ENCODE assay signal across 7 mouse cellular contexts in the genomic region with DNA sequence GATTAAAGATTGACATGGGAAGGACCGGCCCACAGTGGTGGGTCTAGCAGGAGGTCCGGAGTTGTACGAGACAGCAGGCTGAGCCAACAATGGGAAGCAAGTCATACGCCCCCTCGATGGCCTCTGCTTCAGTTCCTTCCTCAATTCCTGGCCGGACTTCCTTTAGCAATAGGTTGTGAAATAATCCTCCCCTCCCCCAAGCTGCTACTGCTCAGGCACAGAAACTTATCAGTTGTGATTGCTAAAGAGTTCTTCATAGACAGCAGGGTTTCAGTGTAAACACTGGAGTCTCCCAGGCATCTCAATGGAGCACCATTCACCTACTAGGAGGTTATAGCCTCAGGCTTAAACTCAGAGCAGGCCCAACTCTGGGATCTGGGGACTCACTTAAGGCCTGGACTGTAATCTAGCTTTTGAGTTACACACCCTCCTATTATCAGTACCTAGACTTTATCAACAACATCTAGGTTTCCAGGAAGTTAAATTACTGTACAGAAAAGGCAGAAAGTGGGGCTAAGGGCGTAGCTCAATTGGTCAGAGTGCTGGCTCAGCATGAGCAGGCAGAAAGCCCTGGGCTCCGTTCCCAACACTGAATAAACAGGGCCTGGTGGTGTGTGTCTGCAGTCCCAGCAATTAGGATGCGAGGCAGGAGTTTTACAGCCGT.
DNase-seq lines count a peak whose midpoint lies in the region; ATAC-seq and TF ChIP-seq lines count a peak whose summit lies in the region.

No protein-coding gene starts in this region.

- no peak overlapping the region for H3K4me3 ChIP-seq in hindbrain, postnatal 0 days (ENCODE audit: low read length)
- H3K4me3 ChIP-seq in stomach, embryonic 14.5 days (ENCODE audit: low read depth, low read length), result no peak overlapping the region

- 32% methylated on average over 10 of the region's 10 CpGs for WGBS in hindbrain, postnatal 0 days
- 51% methylated on average over 10 of the region's 10 CpGs for WGBS in stomach, embryonic 14.5 days

- peak; percentile 86 for ATAC-seq in hindbrain, postnatal 0 days
- peak; percentile 97 for ATAC-seq in megakaryocyte, adult 5-6 weeks (ENCODE audit: poor library complexity, severe bottlenecking)
- peak; percentile 62 for ATAC-seq in stomach, embryonic 14.5 days (ENCODE audit: insufficient number of reproducible peaks, insufficient read depth, low FRiP score, low read depth)

- no peak for TF ChIP-seq CTCF in hindbrain, postnatal 0 days (IDR thresholded peaks at IDR 0.05; ENCODE audit: low read depth)

- 0 out of 2 replicates have a peak, but pooled peaks cover 5% of the 10 kb centered on the region for H3K36me3 ChIP-seq in hindbrain, postnatal 0 days (ENCODE audit: insufficient read depth, low read length)
- peaks cover 2% of the 10 kb centered on the region; the same call in 1 of the 2 replicates for H3K36me3 ChIP-seq in stomach, embryonic 14.5 days (ENCODE audit: control insufficient read depth, insufficient read depth, low read length)

- 0 out of 2 replicates have a peak, but pooled peaks cover 6% of the 10 kb centered on the region for H3K4me1 ChIP-seq in hindbrain, postnatal 0 days (ENCODE audit: insufficient read depth, low read length)
- peaks cover 11% of the 10 kb centered on the region for H3K4me1 ChIP-seq in stomach, embryonic 14.5 days (ENCODE audit: control insufficient read depth, insufficient read depth, low read length)

- peak overlapping the region; percentile 72 for H3K27ac ChIP-seq in hindbrain, postnatal 0 days
- peak overlapping the region; percentile 72; the same call in 1 of the 2 replicates for H3K27ac ChIP-seq in stomach, embryonic 14.5 days (ENCODE audit: low read length)

- no peaks in the 10 kb centered on the region for H3K27me3 ChIP-seq in hindbrain, postnatal 0 days (ENCODE audit: insufficient read depth, low read length)
- H3K27me3 ChIP-seq in stomach, embryonic 14.5 days (ENCODE audit: control insufficient read depth, insufficient read depth, low read length), result no peaks in the 10 kb centered on the region

- no peak overlapping the region for H3K9ac ChIP-seq in hindbrain, postnatal 0 days (replicated peaks; ENCODE audit: low read length)
- no peak overlapping the region for H3K9ac ChIP-seq in stomach, embryonic 14.5 days (replicated peaks; ENCODE audit: low read depth, low read length)

- no peak overlapping the region for H3K4me2 ChIP-seq in hindbrain, postnatal 0 days (ENCODE audit: low read depth, low read length)
- no peak overlapping the region for H3K4me2 ChIP-seq in stomach, embryonic 14.5 days (replicated peaks; ENCODE audit: low read depth, low read length)

- intact Hi-C loops in left cerebral cortex, postnatal 10 days (cut with DNase I), result loop anchor here (5.0 kb wide), 1 partner anchor 72 kb away; a partner anchor contains a TSS

- peak; percentile 94 for DNase-seq in NIH3T3 (ENCODE audit: low read depth)
- peak; percentile 88 to 89 for DNase-seq in cerebellum, adult 18-20 months
- peak; percentile 71 for DNase-seq in gastrocnemius, adult 8-10 months (ENCODE audit: low spot score in 2 of 2)
- peak; percentile 83 for DNase-seq in hindbrain, postnatal 0 days (ENCODE audit: low spot score)
- peak; percentile 78 to 85 for DNase-seq in left cerebral cortex, postnatal 10 days (ENCODE audit: extremely low spot score in 1 of 2, low spot score in 2 of 2)

- no peaks in the 10 kb centered on the region for H3K9me3 ChIP-seq in hindbrain, postnatal 0 days (ENCODE audit: low read length)
- no peaks in the 10 kb centered on the region for H3K9me3 ChIP-seq in stomach, embryonic 14.5 days (ENCODE audit: control insufficient read depth, low read depth, low read length)
